Mouse (Mus musculus): ENCODE results near the gene Prrc2c. TPM values are rescaled to one million over a fixed set of nuclear protein-coding genes. Genes with fewer than 3 reads are reported as not detected.

Prrc2c gene
- total and polyA plus RNA-seq, 2 experiments from 2014 or later = 71.5 to 155 TPM

DNA sequence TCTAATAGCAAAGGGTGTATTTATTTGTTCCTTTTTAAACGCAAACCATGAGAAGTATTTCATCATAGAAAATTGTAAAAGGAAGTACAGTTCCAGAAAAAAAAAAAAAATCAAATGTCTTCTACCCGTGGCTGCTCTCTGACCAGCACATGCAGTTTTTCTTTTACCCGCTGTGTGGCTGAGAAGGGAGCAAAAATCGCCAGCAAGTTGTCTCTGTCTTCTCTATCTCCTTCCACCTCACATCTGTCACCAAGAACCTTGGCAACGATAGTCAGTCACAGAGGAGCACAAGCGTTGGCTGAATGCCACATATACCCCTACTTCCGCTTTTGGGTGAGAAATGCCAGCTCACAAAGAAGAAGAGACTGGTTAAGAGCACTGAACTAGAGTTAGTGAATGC lies 115.1 kb downstream of the Prrc2c start:
- peak; percentile 67 for DNase-seq (ENCODE audit: low spot score)

DNA sequence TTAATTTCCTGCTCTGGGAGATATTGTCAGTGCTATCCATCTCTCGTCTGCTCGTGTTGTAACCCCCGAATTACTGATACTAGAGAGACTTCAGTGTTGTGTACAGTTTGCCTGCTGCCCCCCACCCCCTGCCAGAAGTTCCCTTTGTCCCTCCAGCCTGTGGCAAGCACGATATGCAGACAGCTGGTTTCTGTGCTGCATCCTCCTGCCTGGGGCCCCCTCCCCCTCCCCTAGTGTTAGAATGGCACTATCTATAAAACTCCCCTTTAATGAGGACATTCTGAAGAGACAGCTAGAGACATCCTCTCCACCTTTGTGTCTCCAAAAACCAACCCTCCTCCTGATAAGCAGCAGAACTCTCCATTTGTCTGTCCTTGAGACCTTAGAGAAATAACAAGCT lies 116.5 kb downstream of the Prrc2c start:
- no peak overlapping the region for H3K9ac ChIP-seq (replicated peaks; ENCODE audit: low read length, poor library complexity, severe bottlenecking)
- ATAC-seq (ENCODE audit: low FRiP score) = no peak
- no peak overlapping the region for H3K27ac ChIP-seq (ENCODE audit: low read depth, low read length)
- 54% methylated on average over 4 of the region's 4 CpGs for WGBS
- no peak for TF ChIP-seq CTCF (IDR thresholded peaks at IDR 0.05)
- no peak overlapping the region for H3K4me2 ChIP-seq (ENCODE audit: low read depth, low read length, poor library complexity, severe bottlenecking)
- H3K27me3 ChIP-seq (ENCODE audit: insufficient read depth, low read length) = no peaks in the 10 kb centered on the region
- no peak overlapping the region for H3K4me3 ChIP-seq (ENCODE audit: low read depth, low read length)
- H3K36me3 ChIP-seq (ENCODE audit: insufficient read depth, low read length) = no peaks in the 10 kb centered on the region
- no peaks in the 10 kb centered on the region for H3K4me1 ChIP-seq (ENCODE audit: insufficient read depth, low read length)
- DNase-seq (ENCODE audit: low spot score) = no peak
- no peaks in the 10 kb centered on the region for H3K9me3 ChIP-seq (ENCODE audit: low read length)

More for the DNA sequence above, 115.1 kb downstream of the Prrc2c start:
- H3K4me3 ChIP-seq (ENCODE audit: low read depth, low read length) = no peak overlapping the region
- H3K4me2 ChIP-seq (ENCODE audit: low read depth, low read length, poor library complexity, severe bottlenecking) = no peak overlapping the region
- H3K36me3 ChIP-seq (ENCODE audit: insufficient read depth, low read length) = no peaks in the 10 kb centered on the region
- ATAC-seq (ENCODE audit: low FRiP score) = no peak
- H3K9me3 ChIP-seq (ENCODE audit: low read length) = no peaks in the 10 kb centered on the region
- no peaks in the 10 kb centered on the region for H3K27me3 ChIP-seq (ENCODE audit: insufficient read depth, low read length)
- no peaks in the 10 kb centered on the region for H3K4me1 ChIP-seq (ENCODE audit: insufficient read depth, low read length)
- no peak overlapping the region for H3K9ac ChIP-seq (replicated peaks; ENCODE audit: low read length, poor library complexity, severe bottlenecking)
- no peak for TF ChIP-seq CTCF (IDR thresholded peaks at IDR 0.05)
- no peak overlapping the region for H3K27ac ChIP-seq (ENCODE audit: low read depth, low read length)
- WGBS = 62% methylated on average over 7 of the region's 7 CpGs

Small RNA genes lying within 50 kb of the gene (microRNA-seq; reads per million reads assigned to microRNA genes)
- not detected for gene Gm27616 (ENCODE audit: borderline number of aligned reads)

Other genes starting within 250 kb of the Prrc2c start
- gene Mettl13, start 192.0 kb downstream of the Prrc2c start, total RNA-seq (2014; rRNA removed) = 10.9 and 11.8 TPM in 2 replicates
- gene Mettl13, start 192.0 kb downstream of the Prrc2c start, polyA plus RNA-seq (2015; fragmentation: Nextera tagmentation; extraction: Ambion mirVana) = 12.1 and 12.2 TPM in 2 replicates
- 25.5 and 29.2 TPM in 2 replicates for gene Vamp4, start 170.0 kb downstream of the Prrc2c start, total RNA-seq (2014; rRNA removed)
- gene Vamp4, start 170.0 kb downstream of the Prrc2c start, polyA plus RNA-seq (2015; fragmentation: Nextera tagmentation; extraction: Ambion mirVana) = 69.0 and 74.7 TPM in 2 replicates
- 0.24 and 0.27 TPM in 2 replicates for gene Myoc, start 101.4 kb downstream of the Prrc2c start, total RNA-seq (2014; rRNA removed)
- 0.21 and 0.33 TPM in 2 replicates for gene Myoc, start 101.4 kb downstream of the Prrc2c start, polyA plus RNA-seq (2015; fragmentation: Nextera tagmentation; extraction: Ambion mirVana)
- not detected in 2 replicates for gene Myocos, start 82.3 kb downstream of the Prrc2c start, total RNA-seq (2014; rRNA removed)
- gene Myocos, start 82.3 kb downstream of the Prrc2c start, polyA plus RNA-seq (2015; fragmentation: Nextera tagmentation; extraction: Ambion mirVana) = not detected in 2 replicates
- 0.42 and 0.77 TPM in 2 replicates for gene Fmo4, start 73.4 kb upstream of the Prrc2c start, total RNA-seq (2014; rRNA removed)
- gene Fmo4, start 73.4 kb upstream of the Prrc2c start, polyA plus RNA-seq (2015; fragmentation: Nextera tagmentation; extraction: Ambion mirVana) = 0.78 and 1.2 TPM in 2 replicates
- gene Fmo1, start 126.1 kb upstream of the Prrc2c start, total RNA-seq (2014; rRNA removed) = 69.1 and 77.2 TPM in 2 replicates
- gene Fmo1, start 126.1 kb upstream of the Prrc2c start, polyA plus RNA-seq (2015; fragmentation: Nextera tagmentation; extraction: Ambion mirVana) = 35.0 and 40.9 TPM in 2 replicates
- 0.44 and 0.80 TPM in 2 replicates for gene Fmo2, start 158.2 kb upstream of the Prrc2c start, total RNA-seq (2014; rRNA removed)
- gene Fmo2, start 158.2 kb upstream of the Prrc2c start, polyA plus RNA-seq (2015; fragmentation: Nextera tagmentation; extraction: Ambion mirVana) = 0.06 and 0.14 TPM in 2 replicates
- gene Fmo6, start 197.0 kb upstream of the Prrc2c start, total RNA-seq (2014; rRNA removed) = 0.11 TPM in 1 of 2 replicates, not detected in the other
- gene Fmo6, start 197.0 kb upstream of the Prrc2c start, polyA plus RNA-seq (2015; fragmentation: Nextera tagmentation; extraction: Ambion mirVana) = not detected in 2 replicates
- not detected in 2 replicates for gene Fmo3, start 244.0 kb upstream of the Prrc2c start, total RNA-seq (2014; rRNA removed)
- not detected in 2 replicates for gene Fmo3, start 244.0 kb upstream of the Prrc2c start, polyA plus RNA-seq (2015; fragmentation: Nextera tagmentation; extraction: Ambion mirVana)